Mouse (Mus musculus) stomach, embryonic 16.5 days (tissue): Measurements from ENCODE around the gene Ttc26. TPM values are rescaled to one million over a fixed set of nuclear protein-coding genes. Genes with fewer than 3 reads are reported as not detected.
A peak's percentile ranks its signal among the peaks of the same experiment; 100 is the strongest.
"Not testable (repeated sequence)": the region's sequence is repeated elsewhere in the genome, so short reads cannot be mapped to it uniquely, and the experiment has no call there.

Experiments used
- ATAC-seq: fragments of 200-750 bp; cut with Nextera tagmentation; 2 replicates; pipeline ENCODE4 v1.8.0; 2017; ENCODE audit warnings: moderate number of reproducible peaks, moderate TSS enrichment; ENCODE audit not compliant: insufficient read depth, low FRiP score
- H3K27ac ChIP-seq: fragments of 300-500 bp; sonication (generic); 2 replicates; pipeline ENCODE4 v1.5.1; 2014; ENCODE audit warnings: low read length
- H3K27me3 ChIP-seq: fragments of 300-500 bp; sonication (generic); 2 replicates; pipeline ENCODE4 v1.6.1; 2014; ENCODE audit warnings: low read length, control low read depth, mixed read lengths; ENCODE audit not compliant: control insufficient read depth, insufficient read depth
- H3K36me3 ChIP-seq: fragments of 300-500 bp; sonication (generic); 2 replicates; pipeline ENCODE4 v1.6.1; 2014; ENCODE audit warnings: low read length; ENCODE audit not compliant: control insufficient read depth, insufficient read depth
- H3K4me1 ChIP-seq: fragments of 300-500 bp; sonication (generic); 2 replicates; pipeline ENCODE4 v1.6.1; 2014; ENCODE audit warnings: low read length, control low read depth, mixed read lengths; ENCODE audit not compliant: control insufficient read depth, insufficient read depth
- H3K4me2 ChIP-seq: fragments of 300-500 bp; sonication (generic); 2 replicates; pipeline ENCODE4 v1.6.1; 2014; ENCODE audit warnings: low read depth, low read length, mixed read lengths
- H3K4me3 ChIP-seq: fragments of 300-500 bp; sonication (generic); replicated peaks from 2 replicates; pipeline ENCODE4 v1.5.1; 2014; ENCODE audit warnings: mild to moderate bottlenecking, low read length
- H3K9ac ChIP-seq: fragments of 300-500 bp; sonication (generic); 2 replicates; pipeline ENCODE4 v1.6.1; 2014; ENCODE audit warnings: low read length
- H3K9me3 ChIP-seq: fragments of 300-500 bp; sonication (generic); replicated peaks from 2 replicates; pipeline ENCODE4 v1.6.1; 2016; ENCODE audit warnings: low read length, control low read depth; ENCODE audit not compliant: control insufficient read depth
- WGBS: fragments of 180-500 bp; shearing (Covaris S2); extraction: QIAGEN DNeasy Blood & Tissue Kit; methylation state at CpG from one replicate; pipeline ENCODE4 v1.1.7; 2014; 5-methylcytosine and 5-hydroxymethylcytosine counted together
- polyA plus RNA-seq: library from polyadenylated mRNA; unstranded; fragments of >200 nt; fragmentation: Nextera tagmentation; extraction: Ambion mirVana; gene quantifications from 2 replicates; pipeline ENCODE4 v1.2.1, GENCODE M21; 2015

The Ttc26 gene
- polyA plus RNA-seq, 1 experiment from 2014 or later = 4.6 TPM

- ATAC-seq, H3K27ac ChIP-seq, H3K9me3 ChIP-seq, H3K36me3 ChIP-seq, H3K4me3 ChIP-seq, H3K9ac ChIP-seq, H3K27me3 ChIP-seq, H3K4me2 ChIP-seq: not testable (repeated sequence)
- WGBS = 90% methylated on average over 10 of the region's 11 CpGs
- H3K4me1 ChIP-seq = peaks cover 11% of the 10 kb centered on the region
These were observed 22.1 kb upstream of the Ttc26 start for GRCm38 (mm10) chr6:38359044-38359735.

GRCm38 (mm10) chr6:38359736-38360499 is 21.4 kb upstream of the Ttc26 start:
- no peak overlapping the region for H3K4me3 ChIP-seq
- peaks cover 8% of the 10 kb centered on the region for H3K4me1 ChIP-seq
- no peak overlapping the region for H3K4me2 ChIP-seq
- no peak overlapping the region for H3K27ac ChIP-seq
- H3K27me3 ChIP-seq = no peaks in the 10 kb centered on the region; the same call in 1 of the 2 replicates
- peak; percentile 47; the same call in 1 of the 2 replicates for ATAC-seq
- H3K9ac ChIP-seq = no peak overlapping the region
- H3K36me3 ChIP-seq = no peaks in the 10 kb centered on the region
- no peaks in the 10 kb centered on the region for H3K9me3 ChIP-seq
- 84% methylated on average over 12 of the region's 12 CpGs for WGBS

GRCm38 (mm10) chr6:38361065-38361464 is 20.2 kb upstream of the Ttc26 start:
- Histone ChIP-seq H3K9ac (no peak overlapping the region), H3K4me1 (peaks cover under 1% of the 10 kb centered on the region; the same call in 1 of the 2 replicates), H3K27me3 (no peaks in the 10 kb centered on the region), H3K4me2 (no peak overlapping the region), H3K27ac (no peak overlapping the region), H3K9me3 (no peaks in the 10 kb centered on the region), H3K36me3 (no peaks in the 10 kb centered on the region), H3K4me3 (no peak overlapping the region)
- WGBS = 73% methylated on average over 4 of the region's 4 CpGs
- ATAC-seq = no peak

GRCm38 (mm10) chr6:38361937-38362336 is 19.3 kb upstream of the Ttc26 start:
- 33% methylated on average over 1 of the region's 1 CpGs for WGBS
- H3K4me3 ChIP-seq = no peak overlapping the region
- no peaks in the 10 kb centered on the region for H3K27me3 ChIP-seq
- no peaks in the 10 kb centered on the region for H3K36me3 ChIP-seq
- H3K9ac ChIP-seq = no peak overlapping the region
- no peaks in the 10 kb centered on the region for H3K4me1 ChIP-seq
- H3K27ac ChIP-seq = no peak overlapping the region
- no peaks in the 10 kb centered on the region for H3K9me3 ChIP-seq
- H3K4me2 ChIP-seq = no peak overlapping the region
- no peak for ATAC-seq

- Histone ChIP-seq H3K36me3 (no peaks in the 10 kb centered on the region), H3K9me3 (no peaks in the 10 kb centered on the region), H3K4me3 (no peak overlapping the region), H3K27ac (no peak overlapping the region), H3K27me3 (no peaks in the 10 kb centered on the region), H3K4me1 (no peaks in the 10 kb centered on the region), H3K9ac (no peak overlapping the region), H3K4me2 (no peak overlapping the region)
- no peak for ATAC-seq
- 64% methylated on average over 4 of the region's 4 CpGs for WGBS
These were observed 17.9 kb upstream of the Ttc26 start for GRCm38 (mm10) chr6:38363370-38363769.

- ATAC-seq = no peak
These were observed 17.1 kb upstream of the Ttc26 start for GRCm38 (mm10) chr6:38364121-38364520.

GRCm38 (mm10) chr6:38369945-38370344 is 11.3 kb upstream of the Ttc26 start:
- Histone ChIP-seq H3K27me3 (no peaks in the 10 kb centered on the region), H3K27ac (no peak overlapping the region)
- WGBS = 69% methylated on average over 3 of the region's 3 CpGs

More at GRCm38 (mm10) chr6:38364121-38364520, 17.1 kb upstream of the Ttc26 start:
- Histone ChIP-seq H3K4me3 (no peak overlapping the region), H3K9me3 (no peaks in the 10 kb centered on the region), H3K4me2 (no peak overlapping the region), H3K36me3 (no peaks in the 10 kb centered on the region), H3K9ac (no peak overlapping the region), H3K27ac (no peak overlapping the region), H3K4me1 (no peaks in the 10 kb centered on the region), H3K27me3 (no peaks in the 10 kb centered on the region)

GRCm38 (mm10) chr6:38374271-38374670 is 7.0 kb upstream of the Ttc26 start:
- no peak for ATAC-seq
- no peaks in the 10 kb centered on the region for H3K36me3 ChIP-seq
- H3K4me3 ChIP-seq = no peak overlapping the region
- H3K27ac ChIP-seq = no peak overlapping the region
- H3K4me1 ChIP-seq = no peaks in the 10 kb centered on the region
- no peaks in the 10 kb centered on the region for H3K27me3 ChIP-seq
- H3K4me2 ChIP-seq = no peak overlapping the region
- 68% methylated on average over 1 of the region's 1 CpGs for WGBS
- H3K9me3 ChIP-seq = 0 out of 2 replicates have a peak, but pooled peaks cover 5% of the 10 kb centered on the region
- no peak overlapping the region for H3K9ac ChIP-seq

More at GRCm38 (mm10) chr6:38369945-38370344, 11.3 kb upstream of the Ttc26 start:
- no peak for ATAC-seq
- Histone ChIP-seq H3K9ac (no peak overlapping the region), H3K9me3 (0 out of 2 replicates have a peak, but pooled peaks cover 5% of the 10 kb centered on the region), H3K4me3 (no peak overlapping the region), H3K36me3 (no peaks in the 10 kb centered on the region), H3K4me2 (no peak overlapping the region), H3K4me1 (no peaks in the 10 kb centered on the region)

GRCm38 (mm10) chr6:38380764-38381128 is 523 bp upstream of the Ttc26 start:
- H3K9ac ChIP-seq = peak overlapping the region; percentile 78
- no peaks in the 10 kb centered on the region for H3K9me3 ChIP-seq
- H3K4me3 ChIP-seq = peak overlapping the region; percentile 81
- H3K4me2 ChIP-seq = peak overlapping the region; percentile 88
- H3K36me3 ChIP-seq = no peaks in the 10 kb centered on the region
- peak overlapping the region; percentile 62; the same call in 1 of the 2 replicates for H3K27ac ChIP-seq
- H3K27me3 ChIP-seq = no peaks in the 10 kb centered on the region
- peaks cover 5% of the 10 kb centered on the region; the same call in 1 of the 2 replicates for H3K4me1 ChIP-seq
- under 1% methylated on average over 4 of the region's 4 CpGs for WGBS
- no peak for ATAC-seq
